Mouse (Mus musculus) megakaryocyte, embryonic 14.5 days (primary cell): ENCODE data around the gene Rcsd1. TPM values are rescaled to one million over a fixed set of nuclear protein-coding genes. Genes with fewer than 3 reads are reported as not detected.

Source experiments
- H3K27me3 ChIP-seq: replicated peaks from 2 replicates; pipeline ENCODE3; 2012; ENCODE audit warnings: inconsistent platforms
- H3K36me3 ChIP-seq: replicated peaks from 2 replicates; pipeline ENCODE3; 2012; ENCODE audit warnings: low read length, inconsistent platforms, mixed read lengths
- H3K4me1 ChIP-seq: 2 replicates; pipeline ENCODE4 v1.6.1; 2012; ENCODE audit warnings: inconsistent platforms
- H3K4me3 ChIP-seq: replicated peaks from 2 replicates; pipeline ENCODE3; 2012; ENCODE audit warnings: moderate library complexity, mild to moderate bottlenecking, inconsistent platforms
- H3K9me3 ChIP-seq: 2 replicates; pipeline ENCODE4 v1.6.1; 2012; ENCODE audit warnings: inconsistent platforms
- FLI1 ChIP-seq: IDR thresholded peaks from 2 replicates; pipeline ENCODE4 v1.6.1; 2012; ENCODE audit warnings: low read length, inconsistent platforms, mixed read lengths
- GATA1 ChIP-seq: IDR thresholded peaks from 3 replicates; pipeline ENCODE4 v1.6.1; 2012; ENCODE audit warnings: mixed read lengths, low read length, inconsistent platforms, borderline replicate concordance
- polyA plus RNA-seq: library from polyadenylated mRNA; stranded (reverse); fragments of >175 nt; gene quantifications from 2 replicates; pipeline ENCODE4 v1.2.3, GENCODE M21; 2012; ENCODE audit warnings: low replicate concordance; ENCODE audit not compliant: insufficient read depth

Rcsd1 gene
- polyA plus RNA-seq, 1 experiment: 11.0 TPM

GRCm38 (mm10) chr1:165614793-165615192 lies 94.8 kb downstream of the Rcsd1 start:
- TF ChIP-seq GATA1 (no peak), FLI1 (no peak)
- H3K9me3 ChIP-seq: peaks cover 8% of the 10 kb centered on the region

GRCm38 (mm10) chr1:165613926-165614325 lies 95.6 kb downstream of the Rcsd1 start:
- Histone ChIP-seq H3K9me3 (peaks cover 8% of the 10 kb centered on the region), H3K36me3 (no peaks in the 10 kb centered on the region), H3K4me1 (peaks cover 20% of the 10 kb centered on the region), H3K4me3 (no peak overlapping the region), H3K27me3 (peaks cover 22% of the 10 kb centered on the region)
- no peak for TF ChIP-seq GATA1
- no peak for TF ChIP-seq FLI1

More at GRCm38 (mm10) chr1:165614793-165615192, 94.8 kb downstream of the Rcsd1 start:
- H3K36me3 ChIP-seq: no peaks in the 10 kb centered on the region
- H3K4me1 ChIP-seq: peaks cover 16% of the 10 kb centered on the region
- peaks cover 24% of the 10 kb centered on the region for H3K27me3 ChIP-seq
- no peak overlapping the region for H3K4me3 ChIP-seq

GRCm38 (mm10) chr1:165612714-165613113 lies 96.8 kb downstream of the Rcsd1 start:
- Histone ChIP-seq H3K36me3 (no peaks in the 10 kb centered on the region), H3K9me3 (peaks cover 8% of the 10 kb centered on the region), H3K27me3 (peaks cover 21% of the 10 kb centered on the region), H3K4me1 (peaks cover 15% of the 10 kb centered on the region), H3K4me3 (no peak overlapping the region)
- TF ChIP-seq FLI1 (no peak), GATA1 (no peak)

GRCm38 (mm10) chr1:165610321-165610999 lies 99.1 kb downstream of the Rcsd1 start:
- no peak overlapping the region for H3K4me3 ChIP-seq
- peaks cover 31% of the 10 kb centered on the region for H3K27me3 ChIP-seq
- no peak for TF ChIP-seq GATA1
- TF ChIP-seq FLI1: no peak
- peaks cover 15% of the 10 kb centered on the region for H3K4me1 ChIP-seq
- H3K36me3 ChIP-seq: no peaks in the 10 kb centered on the region
- peaks cover 7% of the 10 kb centered on the region for H3K9me3 ChIP-seq

GRCm38 (mm10) chr1:165609495-165610320 lies 99.8 kb downstream of the Rcsd1 start:
- Histone ChIP-seq H3K27me3 (peaks cover 35% of the 10 kb centered on the region), H3K36me3 (no peaks in the 10 kb centered on the region), H3K4me3 (no peak overlapping the region), H3K9me3 (no peaks in the 10 kb centered on the region), H3K4me1 (peaks cover 15% of the 10 kb centered on the region)
- no peak for TF ChIP-seq GATA1

- Histone ChIP-seq H3K4me1 (peaks cover 15% of the 10 kb centered on the region), H3K36me3 (no peaks in the 10 kb centered on the region), H3K4me3 (no peak overlapping the region), H3K9me3 (no peaks in the 10 kb centered on the region), H3K27me3 (peaks cover 42% of the 10 kb centered on the region)
- TF ChIP-seq GATA1: no peak
- TF ChIP-seq FLI1: no peak
Measured at GRCm38 (mm10) chr1:165608904-165609303, 100.7 kb downstream of the Rcsd1 start.

- H3K36me3 ChIP-seq: no peaks in the 10 kb centered on the region
- H3K4me1 ChIP-seq: peaks cover 17% of the 10 kb centered on the region
- peaks cover 39% of the 10 kb centered on the region for H3K27me3 ChIP-seq
- TF ChIP-seq GATA1 (no peak), FLI1 (no peak)
- no peak overlapping the region for H3K4me3 ChIP-seq
- H3K9me3 ChIP-seq: no peaks in the 10 kb centered on the region
Measured at GRCm38 (mm10) chr1:165605774-165606173, 103.8 kb downstream of the Rcsd1 start.

- no peaks in the 10 kb centered on the region for H3K9me3 ChIP-seq
- no peaks in the 10 kb centered on the region for H3K36me3 ChIP-seq
- TF ChIP-seq FLI1 (no peak), GATA1 (no peak)
- peaks cover 13% of the 10 kb centered on the region for H3K4me1 ChIP-seq
- H3K4me3 ChIP-seq: no peak overlapping the region
- peaks cover 38% of the 10 kb centered on the region for H3K27me3 ChIP-seq
Measured at GRCm38 (mm10) chr1:165605108-165605507, 104.4 kb downstream of the Rcsd1 start.

- Histone ChIP-seq H3K4me1 (peaks cover 8% of the 10 kb centered on the region; the same call in 1 of the 2 replicates), H3K36me3 (no peaks in the 10 kb centered on the region), H3K4me3 (no peak overlapping the region), H3K27me3 (peaks cover 36% of the 10 kb centered on the region), H3K9me3 (no peaks in the 10 kb centered on the region)
- TF ChIP-seq GATA1 (no peak), FLI1 (no peak)
Measured at GRCm38 (mm10) chr1:165604203-165604602, 105.4 kb downstream of the Rcsd1 start.

GRCm38 (mm10) chr1:165603218-165603617 lies 106.3 kb downstream of the Rcsd1 start:
- no peak overlapping the region for H3K4me3 ChIP-seq
- TF ChIP-seq GATA1 (no peak), FLI1 (no peak)
- H3K36me3 ChIP-seq: no peaks in the 10 kb centered on the region
- peaks cover 43% of the 10 kb centered on the region for H3K27me3 ChIP-seq
- H3K9me3 ChIP-seq: no peaks in the 10 kb centered on the region
- peaks cover 8% of the 10 kb centered on the region; the same call in 1 of the 2 replicates for H3K4me1 ChIP-seq
